Mouse (Mus musculus) MEL (cell line): ENCODE results near the gene Ylpm1. TPM values are rescaled to one million over a fixed set of nuclear protein-coding genes. Genes with fewer than 3 reads are reported as not detected.

Experiments
- DNase-seq: peaks from one replicate; pipeline ENCODE4 v3.0.0; 2011; ENCODE audit warnings: low read depth, low spot score
- H3K27ac ChIP-seq: 2 replicates; pipeline ENCODE4 v1.5.1; 2012; ENCODE audit warnings: low read depth, mild to moderate bottlenecking, control low read depth, low read length, moderate library complexity; ENCODE audit not compliant: control insufficient read depth
- H3K27me3 ChIP-seq, 2 experiments: fragments of 150-350 bp in 1 of 2; sonication (generic) in 1 of 2; 2 replicates each; pipeline ENCODE4 v1.6.1; 2012; ENCODE audit warnings: low read length in 2 of 2, mild to moderate bottlenecking in 2 of 2, improper control_type of control experiment in 1 of 2, moderate library complexity in 1 of 2; ENCODE audit not compliant: insufficient read depth in 2 of 2, control insufficient read depth in 1 of 2
- H3K36me3 ChIP-seq, 2 experiments: 2 replicates each; pipeline ENCODE4 v1.6.1; 2012 to 2014; ENCODE audit warnings: low read length in 2 of 2, improper control_type of control experiment in 1 of 2, inconsistent platforms in 1 of 2, mild to moderate bottlenecking in 1 of 2; ENCODE audit not compliant: insufficient read depth in 2 of 2, control insufficient read depth in 1 of 2
- H3K4me1 ChIP-seq, 2 experiments: fragments of 150-350 bp in 1 of 2; sonication (generic) in 1 of 2; 2 replicates each; pipeline ENCODE4 v1.6.1; 2012; ENCODE audit warnings: low read length in 2 of 2, improper control_type of control experiment in 1 of 2, mild to moderate bottlenecking in 1 of 2; ENCODE audit not compliant: insufficient read depth in 2 of 2, control insufficient read depth in 1 of 2
- H3K4me3 ChIP-seq, 2 experiments: fragments of 150-350 bp in 1 of 2; sonication (generic) in 1 of 2; 2 replicates each; pipeline ENCODE4 v1.5.1; 2012; ENCODE audit warnings: low read depth in 2 of 2, low read length in 2 of 2, mild to moderate bottlenecking in 2 of 2, moderate library complexity in 2 of 2, control low read depth in 1 of 2, improper control_type of control experiment in 1 of 2; ENCODE audit not compliant: control insufficient read depth in 1 of 2, insufficient read depth in 1 of 2
- H3K79me2 ChIP-seq: 2 replicates; pipeline ENCODE4 v1.6.1; 2012; ENCODE audit warnings: mild to moderate bottlenecking, low read length, moderate library complexity; ENCODE audit not compliant: control insufficient read depth, poor library complexity, insufficient read depth
- H3K9ac ChIP-seq: 2 replicates; pipeline ENCODE4 v1.6.1; 2012; ENCODE audit warnings: low read depth, mild to moderate bottlenecking, control low read depth, low read length, moderate library complexity; ENCODE audit not compliant: control insufficient read depth, poor library complexity, severe bottlenecking
- H3K9me3 ChIP-seq: fragments of 150-350 bp; sonication (generic); replicated peaks from 2 replicates; pipeline ENCODE4 v1.6.1; 2012; ENCODE audit warnings: mild to moderate bottlenecking, low read length, improper control_type of control experiment, moderate library complexity; ENCODE audit not compliant: insufficient read depth
- BHLHE40 ChIP-seq: IDR thresholded peaks from 2 replicates; pipeline ENCODE4 v1.6.1; 2012; ENCODE audit warnings: low read depth, mild to moderate bottlenecking, inconsistent platforms, low read length, improper control_type of control experiment, borderline replicate concordance
- CHD1 ChIP-seq: IDR thresholded peaks from 2 replicates; pipeline ENCODE4 v1.6.1; 2012; ENCODE audit warnings: low read depth, mild to moderate bottlenecking, inconsistent platforms, low read length, improper control_type of control experiment
- E2F4 ChIP-seq: IDR thresholded peaks from 2 replicates; pipeline ENCODE4 v1.6.1; 2011; ENCODE audit warnings: low read depth, low read length, improper control_type of control experiment, borderline replicate concordance
- ELF1 ChIP-seq: IDR thresholded peaks from 2 replicates; pipeline ENCODE4 v1.6.1; 2014; ENCODE audit warnings: low read depth, mild to moderate bottlenecking, inconsistent platforms, low read length, improper control_type of control experiment, moderate library complexity
- EP300 ChIP-seq, 2 experiments: IDR thresholded peaks; 2 replicates each; pipeline ENCODE4 v1.6.1; 2011; ENCODE audit warnings: improper control_type of control experiment in 2 of 2, low read length in 2 of 2, low read depth in 1 of 2, mild to moderate bottlenecking in 1 of 2
- ETS1 ChIP-seq: IDR thresholded peaks from 2 replicates; pipeline ENCODE4 v1.6.1; 2012; ENCODE audit warnings: low read depth, mild to moderate bottlenecking, inconsistent platforms, low read length, improper control_type of control experiment, moderate library complexity
- GATA1 ChIP-seq: IDR thresholded peaks from 2 replicates; pipeline ENCODE4 v1.6.1; 2011; ENCODE audit warnings: low read depth, low read length, improper control_type of control experiment
- KAT2A ChIP-seq: conservative IDR thresholded peaks from 2 replicates; pipeline ENCODE4 v1.6.1; 2012; ENCODE audit warnings: low read depth, low read length, improper control_type of control experiment, inconsistent platforms
- MEF2A ChIP-seq: IDR thresholded peaks from 2 replicates; pipeline ENCODE4 v1.6.1; 2014; ENCODE audit warnings: low read depth, mild to moderate bottlenecking, inconsistent platforms, low read length, improper control_type of control experiment; ENCODE audit not compliant: poor library complexity, insufficient replicate concordance, severe bottlenecking; ENCODE audit errors: extremely low read depth
- MYB ChIP-seq: IDR thresholded peaks from 2 replicates; pipeline ENCODE4 v1.6.1; 2011; ENCODE audit warnings: mild to moderate bottlenecking, low read depth, low read length, improper control_type of control experiment
- POLR2AphosphoS2 ChIP-seq: IDR thresholded peaks from 2 replicates; pipeline ENCODE4 v1.6.1; 2011; ENCODE audit warnings: low read length, improper control_type of control experiment
- TAL1 ChIP-seq: IDR thresholded peaks from 2 replicates; pipeline ENCODE4 v1.6.1; 2012; ENCODE audit warnings: mild to moderate bottlenecking, inconsistent platforms, low read length, moderate library complexity, mixed read lengths
- TBP ChIP-seq: IDR thresholded peaks from 2 replicates; pipeline ENCODE4 v1.8.0; 2011; ENCODE audit warnings: low read depth, low read length, improper control_type of control experiment
- USF1 ChIP-seq: IDR thresholded peaks from 2 replicates; pipeline ENCODE4 v1.6.1; 2014; ENCODE audit warnings: low read depth, mild to moderate bottlenecking, inconsistent platforms, low read length, improper control_type of control experiment, moderate library complexity
- ZC3H11A ChIP-seq: IDR thresholded peaks from 2 replicates; pipeline ENCODE4 v1.6.1; 2012; ENCODE audit warnings: low read depth, mild to moderate bottlenecking, inconsistent platforms, low read length, improper control_type of control experiment
- ZKSCAN1 ChIP-seq: IDR thresholded peaks from 2 replicates; pipeline ENCODE4 v1.6.1; 2012; ENCODE audit warnings: low read depth, mild to moderate bottlenecking, inconsistent platforms, low read length, improper control_type of control experiment, moderate library complexity
- ZMIZ1 ChIP-seq: IDR thresholded peaks from 2 replicates; pipeline ENCODE4 v1.6.1; 2012; ENCODE audit warnings: low read depth, mild to moderate bottlenecking, inconsistent platforms, low read length, improper control_type of control experiment, moderate library complexity
- ZNF384 ChIP-seq: IDR thresholded peaks from 2 replicates; pipeline ENCODE4 v1.6.1; 2012; ENCODE audit warnings: low read depth, mild to moderate bottlenecking, inconsistent platforms, low read length, improper control_type of control experiment
- polyA plus RNA-seq, 2 experiments: library from polyadenylated mRNA; stranded (reverse) in 1 of 2; unstranded in 1 of 2; fragments of >175 nt in 1 of 2; fragments of >200 nt in 1 of 2; gene quantifications; 2 replicates each; pipeline versions ENCODE4 v1.2.1 to v1.2.4; 2012; ENCODE audit warnings: low replicate concordance in 2 of 2, low read depth in 1 of 2; ENCODE audit not compliant: insufficient read length in 2 of 2, insufficient read depth in 1 of 2, missing spikeins in 1 of 2
- total RNA-seq: library from RNA; depleted of rRNA; stranded (reverse); fragments of 300-350 nt; gene quantifications from 2 replicates; pipeline ENCODE4 v1.2.3, GENCODE M21; 2012

Gene Ylpm1
- total and polyA plus RNA-seq, 3 experiments, result 16.9 to 41.8 (median 29.9) TPM

GRCm38 (mm10) chr12:84947894-84948583 lies 48.1 kb upstream of the Ylpm1 start:
- no peak overlapping the region for H3K4me3 ChIP-seq
- no peak overlapping the region for H3K9ac ChIP-seq
- H3K79me2 ChIP-seq, result 0 out of 2 replicates have a peak, but pooled peaks cover 1% of the 10 kb centered on the region
- no peaks in the 10 kb centered on the region for H3K27me3 ChIP-seq
- DNase-seq, result no peak
- TF ChIP-seq TAL1, result no peak
- TF ChIP-seq GATA1, result no peak
- TF ChIP-seq, all 39 proteins: peak for 0
- peaks cover 15 to 24% of the 10 kb centered on the region in 2 experiments for H3K36me3 ChIP-seq
- H3K4me1 ChIP-seq, result peaks cover 18 to 25% of the 10 kb centered on the region in 2 experiments
- no peaks in the 10 kb centered on the region for H3K9me3 ChIP-seq
- no peak overlapping the region for H3K27ac ChIP-seq

DNA sequence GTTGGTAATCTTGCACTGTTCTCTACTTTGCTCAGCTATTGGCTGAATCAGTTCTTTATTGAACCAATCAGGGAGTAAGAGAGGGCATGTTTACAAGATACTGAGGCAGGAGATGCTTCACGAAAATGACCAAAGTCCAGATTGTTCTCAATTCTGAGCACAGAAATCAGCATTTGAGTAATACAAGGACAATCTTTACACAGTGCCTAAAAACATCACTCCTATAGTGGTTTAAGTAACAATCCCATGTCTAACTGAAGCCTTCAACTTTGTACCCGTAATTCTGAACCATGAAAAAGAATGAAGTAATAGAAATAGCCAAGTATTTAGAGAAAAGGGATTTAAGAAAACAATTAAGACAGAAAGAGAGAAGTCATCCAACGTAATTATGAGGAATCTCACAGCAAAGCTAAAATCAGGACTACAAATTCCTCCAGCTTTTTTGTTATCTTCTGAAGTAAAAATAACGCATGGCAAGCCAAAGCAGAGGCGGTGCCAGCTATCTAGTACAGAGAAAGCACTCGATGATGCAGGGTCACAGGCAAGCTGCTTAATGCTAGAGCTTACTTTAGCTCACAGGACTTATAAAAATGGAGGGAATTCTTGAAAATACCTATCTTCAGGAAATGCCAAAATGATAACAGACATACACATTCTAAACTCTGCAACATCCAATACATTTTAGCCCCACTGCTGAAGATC lies 47.4 kb upstream of the Ylpm1 start:
- Histone ChIP-seq H3K27me3 (no peaks in the 10 kb centered on the region), H3K27ac (no peak overlapping the region), H3K9ac (no peak overlapping the region), H3K9me3 (no peaks in the 10 kb centered on the region), H3K4me1 (peaks cover 13 to 20% of the 10 kb centered on the region in 2 experiments), H3K36me3 (peaks cover 15 to 19% of the 10 kb centered on the region in 2 experiments), H3K4me3 (no peak overlapping the region), H3K79me2 (0 out of 2 replicates have a peak, but pooled peaks cover 2% of the 10 kb centered on the region)
- no peak for TF ChIP-seq GATA1
- DNase-seq, result no peak

DNA sequence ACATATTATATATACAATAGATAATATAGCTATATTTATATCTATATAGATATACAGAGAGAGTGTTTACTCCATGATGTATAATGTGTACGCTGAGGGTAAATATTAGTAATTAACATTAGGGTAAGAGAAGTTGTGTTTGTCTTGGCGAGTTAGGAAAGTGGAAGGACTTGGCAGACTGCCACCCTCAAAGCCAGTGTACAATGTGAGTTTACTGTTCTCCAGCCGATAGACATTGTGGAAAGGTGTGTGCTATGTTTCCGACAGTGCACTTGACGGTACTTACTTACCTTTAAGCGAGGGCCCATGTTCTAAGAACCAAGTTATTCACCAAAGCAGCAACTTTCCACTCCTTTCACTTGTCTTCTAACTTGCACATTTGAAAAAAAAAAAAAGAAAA lies 45.4 kb upstream of the Ylpm1 start:
- Histone ChIP-seq H3K27ac (no peak overlapping the region), H3K79me2 (peaks cover 3% of the 10 kb centered on the region; the same call in 1 of the 2 replicates), H3K4me3 (no peak overlapping the region), H3K36me3 (peaks cover 2 to 20% of the 10 kb centered on the region in 2 experiments), H3K9ac (no peak overlapping the region), H3K27me3 (no peaks in the 10 kb centered on the region), H3K4me1 (peaks cover under 1 to 2% of the 10 kb centered on the region in 2 experiments), H3K9me3 (no peaks in the 10 kb centered on the region)
- no peak for TF ChIP-seq EP300 (IDR thresholded peaks at IDR 0.05; ENCODE audit: low read depth in 1 of 2, low read length in 2 of 2)
- no peak for TF ChIP-seq MEF2A
- no peak for TF ChIP-seq ELF1
- no peak for TF ChIP-seq POLR2AphosphoS2
- TF ChIP-seq TBP, result no peak
- TF ChIP-seq ZKSCAN1, result no peak
- no peak for TF ChIP-seq USF1
- TF ChIP-seq CHD1, result no peak
- no peak for TF ChIP-seq ZC3H11A
- TF ChIP-seq E2F4, result no peak
- TF ChIP-seq MYB, result no peak
- no peak for TF ChIP-seq KAT2A
- TF ChIP-seq ZNF384, result no peak
- no peak for TF ChIP-seq ETS1
- no peak for TF ChIP-seq ZMIZ1
- TF ChIP-seq BHLHE40, result no peak
- DNase-seq, result no peak
